Mouse (Mus musculus): ENCODE measurements at regions not wholly inside any gene's neighbourhood (a gene's known extent, or its start where the extent isn't known, plus 50 kb on each side); places are given as distances from the start of the nearest gene placed in this dataset.
"Not testable (repeated sequence)": the region's sequence is repeated elsewhere in the genome, so short reads cannot be mapped to it uniquely, and the experiment has no call there.

DNA sequence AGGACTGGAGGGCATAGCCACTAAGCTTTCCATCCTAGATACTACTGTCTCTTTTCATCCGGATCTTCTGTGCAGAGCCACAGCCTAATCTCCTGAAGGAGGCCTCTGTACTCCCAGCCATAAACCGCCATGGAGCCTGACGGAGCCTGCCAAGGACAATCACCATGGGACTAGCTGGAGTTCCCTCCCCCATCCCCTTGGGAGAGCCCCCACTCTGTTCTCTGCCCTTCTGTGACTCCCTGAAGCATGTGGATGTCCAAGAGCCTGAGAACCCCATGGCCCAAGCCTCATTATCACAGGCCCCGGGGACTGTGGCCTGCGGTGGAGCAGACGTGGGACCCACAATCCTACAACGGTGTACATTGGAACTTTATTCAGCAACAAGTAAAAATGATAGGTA lies 151.5 kb upstream of the Ddhd1 start:
- Histone ChIP-seq H3K36me3 (ENCODE audit: control insufficient read depth, insufficient read depth, low read length) (no peaks in the 10 kb centered on the region), H3K4me1 (ENCODE audit: control insufficient read depth, insufficient read depth, low read length) (no peaks in the 10 kb centered on the region), H3K9ac (ENCODE audit: low read depth, low read length) (no peak overlapping the region), H3K4me3 (ENCODE audit: insufficient read depth, low read depth, low read length) (no peak overlapping the region), H3K27ac (replicated peaks; ENCODE audit: insufficient read depth, low read depth, low read length) (no peak overlapping the region), H3K27me3 (ENCODE audit: control insufficient read depth, insufficient read depth, low read length) (no peaks in the 10 kb centered on the region; the same call in 1 of the 2 replicates), H3K79me2 (ENCODE audit: control insufficient read depth, insufficient read depth, low read length) (no peaks in the 10 kb centered on the region)
- TF ChIP-seq POLR2A (IDR thresholded peaks at IDR 0.05; ENCODE audit: extremely low read depth, insufficient read depth, low read length) (no peak), CTCF (IDR thresholded peaks at IDR 0.05; ENCODE audit: low read depth, low read length) (no peak)
- DNase-seq (ENCODE audit: extremely low read depth, low read depth, low spot score), result no peak
- 89% methylated on average over 7 of the region's 7 CpGs for WGBS

DNA sequence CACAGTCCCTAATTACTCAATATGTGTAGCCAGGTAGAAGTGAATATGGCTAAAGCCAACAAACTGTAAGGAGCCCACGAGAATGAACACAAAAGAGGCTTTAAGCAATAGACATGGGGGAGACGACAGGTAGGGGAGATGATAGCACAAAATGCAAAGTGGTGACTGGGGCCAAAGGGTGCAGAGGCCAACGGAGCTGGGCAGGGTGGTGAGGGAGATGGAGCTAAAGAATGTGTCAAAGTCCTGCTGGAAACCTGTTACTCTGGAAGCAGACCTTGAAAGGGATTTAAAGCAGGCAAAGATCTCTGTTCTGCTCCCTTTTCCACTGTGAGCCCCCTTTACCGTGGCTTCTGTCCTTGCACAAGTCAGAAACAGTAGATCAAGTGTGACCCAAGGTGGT lies 152.2 kb upstream of the Ddhd1 start:
- no peak overlapping the region for H3K4me3 ChIP-seq (ENCODE audit: insufficient read depth, low read depth, low read length)
- TF ChIP-seq POLR2A (IDR thresholded peaks at IDR 0.05; ENCODE audit: extremely low read depth, insufficient read depth, low read length) (no peak), CTCF (IDR thresholded peaks at IDR 0.05; ENCODE audit: low read depth, low read length) (no peak)
- H3K79me2 ChIP-seq (ENCODE audit: control insufficient read depth, insufficient read depth, low read length), result no peaks in the 10 kb centered on the region
- no peak overlapping the region for H3K9ac ChIP-seq (ENCODE audit: low read depth, low read length)
- 49% methylated on average over 4 of the region's 4 CpGs for WGBS
- H3K27ac ChIP-seq (replicated peaks; ENCODE audit: insufficient read depth, low read depth, low read length), result no peak overlapping the region
- H3K4me1 ChIP-seq (ENCODE audit: control insufficient read depth, insufficient read depth, low read length), result no peaks in the 10 kb centered on the region
- no peaks in the 10 kb centered on the region for H3K36me3 ChIP-seq (ENCODE audit: control insufficient read depth, insufficient read depth, low read length)
- no peaks in the 10 kb centered on the region; the same call in 1 of the 2 replicates for H3K27me3 ChIP-seq (ENCODE audit: control insufficient read depth, insufficient read depth, low read length)
- DNase-seq (ENCODE audit: extremely low read depth, low read depth, low spot score), result no peak

DNA sequence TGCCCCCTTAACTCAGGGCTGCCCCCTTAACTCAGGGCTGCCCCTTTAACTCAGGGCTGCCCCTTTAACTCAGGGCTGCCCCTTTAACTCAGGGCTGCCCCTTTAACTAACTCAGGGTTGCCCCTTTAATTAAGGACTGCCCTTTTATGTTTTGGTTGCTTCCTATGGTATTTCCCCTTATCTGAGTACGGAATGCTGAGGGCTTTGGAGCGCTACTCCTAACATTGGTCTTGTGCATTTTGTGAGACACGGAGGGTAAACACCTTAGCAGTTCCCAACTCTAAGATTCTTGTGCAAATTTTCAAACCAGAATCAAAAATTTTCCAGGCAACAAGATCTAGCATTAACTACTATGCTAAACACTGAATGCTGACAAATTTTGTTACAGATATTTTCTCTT lies 152.7 kb upstream of the Ddhd1 start:
- no peaks in the 10 kb centered on the region for H3K79me2 ChIP-seq (ENCODE audit: control insufficient read depth, insufficient read depth, low read length)
- no peak overlapping the region for H3K27ac ChIP-seq (replicated peaks; ENCODE audit: insufficient read depth, low read depth, low read length)
- H3K4me3 ChIP-seq (ENCODE audit: insufficient read depth, low read depth, low read length), result no peak overlapping the region
- no peak for DNase-seq (ENCODE audit: extremely low read depth, low read depth, low spot score)
- no peaks in the 10 kb centered on the region for H3K36me3 ChIP-seq (ENCODE audit: control insufficient read depth, insufficient read depth, low read length)
- TF ChIP-seq POLR2A (IDR thresholded peaks at IDR 0.05; ENCODE audit: extremely low read depth, insufficient read depth, low read length) (no peak), CTCF (IDR thresholded peaks at IDR 0.05; ENCODE audit: low read depth, low read length) (no peak)
- WGBS, result 61% methylated on average over 3 of the region's 3 CpGs
- no peaks in the 10 kb centered on the region; the same call in 1 of the 2 replicates for H3K27me3 ChIP-seq (ENCODE audit: control insufficient read depth, insufficient read depth, low read length)
- no peaks in the 10 kb centered on the region for H3K4me1 ChIP-seq (ENCODE audit: control insufficient read depth, insufficient read depth, low read length)
- H3K9ac ChIP-seq (ENCODE audit: low read depth, low read length), result no peak overlapping the region

DNA sequence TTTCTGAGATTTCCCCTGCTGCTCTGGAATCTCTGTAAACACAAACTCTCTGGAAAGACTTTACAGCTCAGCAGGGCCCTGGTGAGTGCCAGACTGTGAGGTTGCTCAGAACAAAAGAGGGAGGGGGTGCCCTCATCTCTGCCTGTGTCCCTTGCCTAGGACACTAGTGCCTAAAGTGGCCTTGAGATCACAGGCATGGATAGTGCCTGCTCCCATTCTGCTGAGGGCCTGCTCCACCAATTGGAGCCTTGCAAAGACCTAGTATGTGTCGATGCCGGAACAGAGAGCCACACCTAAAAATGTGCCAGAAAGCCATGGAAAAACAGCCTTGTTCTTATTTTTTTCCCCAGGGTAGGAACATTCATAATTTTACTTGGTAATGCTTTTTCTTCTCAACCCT lies 157.7 kb upstream of the Ddhd1 start:
- H3K4me3 ChIP-seq (ENCODE audit: insufficient read depth, low read depth, low read length), result no peak overlapping the region
- WGBS, result 93% methylated on average over 2 of the region's 2 CpGs
- no peaks in the 10 kb centered on the region; the same call in 1 of the 2 replicates for H3K27me3 ChIP-seq (ENCODE audit: control insufficient read depth, insufficient read depth, low read length)
- H3K9ac ChIP-seq (ENCODE audit: low read depth, low read length), result no peak overlapping the region
- H3K27ac ChIP-seq (replicated peaks; ENCODE audit: insufficient read depth, low read depth, low read length), result no peak overlapping the region
- no peak for DNase-seq (ENCODE audit: extremely low read depth, low read depth, low spot score)
- TF ChIP-seq CTCF (IDR thresholded peaks at IDR 0.05; ENCODE audit: low read depth, low read length) (no peak), POLR2A (IDR thresholded peaks at IDR 0.05; ENCODE audit: extremely low read depth, insufficient read depth, low read length) (no peak)
- H3K36me3 ChIP-seq (ENCODE audit: control insufficient read depth, insufficient read depth, low read length), result no peaks in the 10 kb centered on the region
- H3K79me2 ChIP-seq (ENCODE audit: control insufficient read depth, insufficient read depth, low read length), result no peaks in the 10 kb centered on the region
- H3K4me1 ChIP-seq (ENCODE audit: control insufficient read depth, insufficient read depth, low read length), result no peaks in the 10 kb centered on the region

DNA sequence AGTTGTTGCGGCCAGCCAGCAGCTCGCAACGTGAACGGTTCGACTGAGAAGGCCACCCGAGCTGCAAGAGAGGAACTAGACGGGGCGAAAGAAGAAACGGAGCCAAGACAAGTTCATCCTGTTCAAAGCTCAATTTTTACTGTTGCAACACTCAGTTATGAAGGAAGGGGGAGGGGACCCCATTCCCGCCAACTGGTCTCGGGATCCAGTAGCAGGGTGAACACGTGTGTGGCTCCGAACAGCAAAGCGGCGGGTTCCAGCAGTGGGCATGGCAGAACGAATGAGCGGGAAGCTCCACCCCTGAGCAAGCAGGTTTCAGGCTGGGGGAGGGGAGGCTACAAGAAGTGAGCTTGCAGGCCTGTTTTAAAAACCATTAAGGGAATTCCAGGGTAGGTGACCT lies 158.7 kb upstream of the Ddhd1 start:
- H3K27ac ChIP-seq (replicated peaks; ENCODE audit: insufficient read depth, low read depth, low read length); H3K4me1 ChIP-seq (ENCODE audit: control insufficient read depth, insufficient read depth, low read length); H3K36me3 ChIP-seq (ENCODE audit: control insufficient read depth, insufficient read depth, low read length); H3K27me3 ChIP-seq (ENCODE audit: control insufficient read depth, insufficient read depth, low read length); H3K79me2 ChIP-seq (ENCODE audit: control insufficient read depth, insufficient read depth, low read length); H3K4me3 ChIP-seq (ENCODE audit: insufficient read depth, low read depth, low read length); H3K9ac ChIP-seq (ENCODE audit: low read depth, low read length): not testable (repeated sequence)
- peak; percentile 64 for DNase-seq (ENCODE audit: extremely low read depth, low read depth, low spot score)
- 90% methylated on average over 17 of the region's 17 CpGs for WGBS

DNA sequence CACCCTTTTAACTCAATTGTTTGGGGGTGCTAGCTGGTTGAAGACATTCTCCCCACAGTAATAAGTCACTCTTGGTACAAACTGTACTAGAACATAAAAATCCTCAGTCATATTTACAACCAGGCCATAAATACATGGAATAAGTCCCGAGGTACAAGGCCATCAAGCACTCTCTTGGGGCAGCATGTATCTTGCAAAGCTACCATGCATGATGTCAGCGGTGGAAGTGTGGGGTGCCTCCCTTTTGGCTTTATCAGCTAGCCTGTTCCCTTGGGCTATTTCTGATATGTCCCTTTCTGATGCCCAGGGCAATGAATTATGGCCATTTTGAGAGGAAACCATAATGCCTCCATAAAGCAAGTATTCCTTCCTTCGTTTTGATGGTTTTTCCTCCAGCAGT lies 159.8 kb upstream of the Ddhd1 start:
- H3K4me1 ChIP-seq (ENCODE audit: control insufficient read depth, insufficient read depth, low read length), result no peaks in the 10 kb centered on the region
- no peaks in the 10 kb centered on the region for H3K36me3 ChIP-seq (ENCODE audit: control insufficient read depth, insufficient read depth, low read length)
- no peak overlapping the region for H3K9ac ChIP-seq (ENCODE audit: low read depth, low read length)
- no peaks in the 10 kb centered on the region for H3K27me3 ChIP-seq (ENCODE audit: control insufficient read depth, insufficient read depth, low read length)
- no peaks in the 10 kb centered on the region for H3K79me2 ChIP-seq (ENCODE audit: control insufficient read depth, insufficient read depth, low read length)
- H3K4me3 ChIP-seq (ENCODE audit: insufficient read depth, low read depth, low read length), result no peak overlapping the region
- TF ChIP-seq POLR2A (IDR thresholded peaks at IDR 0.05; ENCODE audit: extremely low read depth, insufficient read depth, low read length) (no peak), CTCF (IDR thresholded peaks at IDR 0.05; ENCODE audit: low read depth, low read length) (no peak)
- no peak overlapping the region for H3K27ac ChIP-seq (replicated peaks; ENCODE audit: insufficient read depth, low read depth, low read length)
- WGBS, result 80% methylated on average over 3 of the region's 3 CpGs
- DNase-seq (ENCODE audit: extremely low read depth, low read depth, low spot score), result no peak
